Mouse (Mus musculus): ENCODE results near the gene Cdc42ep5. TPM values are rescaled to one million over a fixed set of nuclear protein-coding genes. Genes with fewer than 3 reads are reported as not detected.

The Cdc42ep5 gene
- polyA plus RNA-seq, 1 experiment from 2014 or later: 26.7 TPM

GRCm38 (mm10) chr7:4145552-4146190, 19.0 kb downstream of the Cdc42ep5 start:
- H3K9ac ChIP-seq (ENCODE audit: low read length): no peak overlapping the region
- ATAC-seq (ENCODE audit: insufficient number of reproducible peaks, insufficient read depth, low FRiP score, low read depth): no peak
- H3K4me1 ChIP-seq (ENCODE audit: control insufficient read depth in 2 of 2, insufficient read depth in 2 of 2, low read length in 2 of 2): peaks cover 8 to 15% of the 10 kb centered on the region in 2 experiments
- no peak overlapping the region for H3K4me2 ChIP-seq (ENCODE audit: low read length)
- WGBS: 68% methylated on average over 6 of the region's 6 CpGs
- no peak overlapping the region for H3K27ac ChIP-seq (replicated peaks in 1 of 2; ENCODE audit: control insufficient read depth in 1 of 2, insufficient read depth in 1 of 2, low read depth in 2 of 2, low read length in 2 of 2)
- no peaks in the 10 kb centered on the region for H3K9me3 ChIP-seq (ENCODE audit: control insufficient read depth, low read length)
- peaks cover 76% of the 10 kb centered on the region for H3K36me3 ChIP-seq (ENCODE audit: control insufficient read depth, insufficient read depth, low read length)
- H3K4me3 ChIP-seq (ENCODE audit: control insufficient read depth in 1 of 2, insufficient read depth in 1 of 2, low read depth in 1 of 2, low read length in 2 of 2): no peak overlapping the region
- no peaks in the 10 kb centered on the region for H3K27me3 ChIP-seq (ENCODE audit: control insufficient read depth, insufficient read depth, low read length)

DNA sequence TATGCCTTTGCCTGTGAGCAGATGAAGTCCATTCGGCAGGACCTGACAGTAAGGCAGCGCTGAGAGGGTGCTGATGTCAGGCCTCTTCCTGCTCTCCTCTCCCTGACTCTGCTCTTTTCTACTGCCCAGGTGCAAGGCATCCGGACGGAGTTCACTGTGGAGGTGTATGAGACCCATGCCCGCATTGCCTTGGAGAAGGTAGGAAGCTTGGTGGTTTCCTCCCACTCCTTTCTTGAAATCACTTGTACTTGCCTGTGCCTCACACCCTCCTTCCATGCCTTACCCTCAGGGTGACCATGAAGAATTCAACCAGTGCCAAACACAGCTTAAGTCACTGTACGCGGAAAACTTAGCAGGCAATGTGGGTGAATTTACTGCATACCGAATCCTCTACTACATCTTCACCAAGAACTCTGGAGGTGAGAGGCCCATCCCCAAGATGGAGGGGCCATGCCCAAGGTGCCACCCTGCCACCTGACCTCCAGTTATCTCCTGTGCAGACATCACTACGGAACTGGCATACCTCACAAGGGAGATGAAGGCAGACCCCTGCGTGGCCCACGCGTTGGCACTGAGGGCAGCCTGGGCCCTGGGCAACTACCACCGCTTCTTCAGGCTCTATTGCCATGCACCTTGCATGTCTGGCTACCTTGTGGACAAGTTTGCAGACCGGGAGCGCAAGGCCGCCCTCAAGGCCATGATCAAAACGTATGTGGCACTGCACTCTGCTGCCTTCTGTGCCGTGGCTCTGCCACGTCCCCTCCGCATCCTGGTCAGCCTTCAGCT, 19.7 kb downstream of the Cdc42ep5 start:
- no peak overlapping the region for H3K9ac ChIP-seq (ENCODE audit: low read length)
- H3K4me2 ChIP-seq (ENCODE audit: low read length): no peak overlapping the region
- no peak overlapping the region for H3K4me3 ChIP-seq (ENCODE audit: control insufficient read depth in 1 of 2, insufficient read depth in 1 of 2, low read depth in 1 of 2, low read length in 2 of 2)
- H3K27me3 ChIP-seq (ENCODE audit: control insufficient read depth, insufficient read depth, low read length): no peaks in the 10 kb centered on the region
- no peak for ATAC-seq (ENCODE audit: insufficient number of reproducible peaks, insufficient read depth, low FRiP score, low read depth)
- peaks cover 3 to 8% of the 10 kb centered on the region in 2 experiments; a peak in 3 of 4 replicates for H3K4me1 ChIP-seq (ENCODE audit: control insufficient read depth in 2 of 2, insufficient read depth in 2 of 2, low read length in 2 of 2)
- WGBS: 91% methylated on average over 20 of the region's 20 CpGs
- no peak overlapping the region for H3K27ac ChIP-seq (replicated peaks in 1 of 2; ENCODE audit: control insufficient read depth in 1 of 2, insufficient read depth in 1 of 2, low read depth in 2 of 2, low read length in 2 of 2)
- peaks cover 84% of the 10 kb centered on the region for H3K36me3 ChIP-seq (ENCODE audit: control insufficient read depth, insufficient read depth, low read length)
- no peaks in the 10 kb centered on the region for H3K9me3 ChIP-seq (ENCODE audit: control insufficient read depth, low read length)

DNA sequence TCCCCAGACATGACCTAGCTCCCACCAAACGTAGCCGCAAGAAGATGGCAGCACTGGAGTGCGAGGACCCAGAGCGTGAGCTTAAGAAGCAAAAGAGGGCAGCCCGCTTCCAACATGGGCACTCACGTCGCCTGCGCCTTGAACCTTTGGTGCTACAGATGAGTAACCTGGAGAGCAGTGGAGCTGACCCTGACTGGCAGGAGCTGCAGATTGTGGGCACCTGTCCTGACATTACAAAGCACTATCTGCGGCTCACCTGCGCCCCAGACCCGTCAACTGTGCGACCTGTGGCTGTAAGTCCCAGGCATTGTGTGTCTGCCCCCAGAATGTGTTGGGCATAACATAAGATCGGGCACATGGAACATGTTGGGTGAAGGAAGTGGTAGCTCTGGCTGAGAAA, 20.6 kb downstream of the Cdc42ep5 start:
- Histone ChIP-seq H3K4me3 (ENCODE audit: control insufficient read depth in 1 of 2, insufficient read depth in 1 of 2, low read depth in 1 of 2, low read length in 2 of 2) (no peak overlapping the region), H3K9ac (ENCODE audit: low read length) (no peak overlapping the region), H3K27me3 (ENCODE audit: control insufficient read depth, insufficient read depth, low read length) (no peaks in the 10 kb centered on the region), H3K9me3 (ENCODE audit: control insufficient read depth, low read length) (no peaks in the 10 kb centered on the region), H3K4me1 (ENCODE audit: control insufficient read depth in 2 of 2, insufficient read depth in 2 of 2, low read length in 2 of 2) (peaks cover 2 to 7% of the 10 kb centered on the region in 2 experiments; a peak in 3 of 4 replicates), H3K36me3 (ENCODE audit: control insufficient read depth, insufficient read depth, low read length) (peaks cover 93% of the 10 kb centered on the region), H3K4me2 (ENCODE audit: low read length) (no peak overlapping the region), H3K27ac (replicated peaks in 1 of 2; ENCODE audit: control insufficient read depth in 1 of 2, insufficient read depth in 1 of 2, low read depth in 2 of 2, low read length in 2 of 2) (no peak overlapping the region)
- WGBS: 92% methylated on average over 13 of the region's 13 CpGs
- ATAC-seq (ENCODE audit: insufficient number of reproducible peaks, insufficient read depth, low FRiP score, low read depth): no peak

DNA sequence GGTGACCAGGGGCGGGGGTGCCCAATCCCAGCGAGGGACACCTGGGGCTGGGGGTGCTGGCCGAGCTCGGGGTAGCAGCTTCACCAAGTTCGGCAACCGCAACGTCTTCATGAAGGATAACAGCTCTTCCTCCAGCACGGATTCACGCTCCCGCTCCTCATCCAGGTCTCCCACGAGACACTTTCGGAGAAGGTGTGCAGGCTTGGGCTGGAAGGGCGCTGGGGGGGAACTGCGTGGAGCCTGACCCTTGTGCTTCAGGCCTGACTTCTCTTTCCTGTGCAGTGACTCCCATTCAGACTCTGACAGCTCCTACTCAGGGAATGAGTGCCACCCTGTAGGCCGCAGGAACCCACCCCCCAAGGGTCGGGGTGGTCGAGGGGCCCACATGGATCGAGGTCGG, 21.2 kb downstream of the Cdc42ep5 start:
- Histone ChIP-seq H3K27me3 (ENCODE audit: control insufficient read depth, insufficient read depth, low read length) (no peaks in the 10 kb centered on the region), H3K4me1 (ENCODE audit: control insufficient read depth in 2 of 2, insufficient read depth in 2 of 2, low read length in 2 of 2) (peaks cover 0 to 6% of the 10 kb centered on the region in 2 experiments; a peak in 3 of 4 replicates), H3K4me2 (ENCODE audit: low read length) (no peak overlapping the region), H3K27ac (replicated peaks in 1 of 2; ENCODE audit: control insufficient read depth in 1 of 2, insufficient read depth in 1 of 2, low read depth in 2 of 2, low read length in 2 of 2) (no peak overlapping the region), H3K9me3 (ENCODE audit: control insufficient read depth, low read length) (no peaks in the 10 kb centered on the region), H3K9ac (ENCODE audit: low read length) (no peak overlapping the region), H3K4me3 (ENCODE audit: control insufficient read depth in 1 of 2, insufficient read depth in 1 of 2, low read depth in 1 of 2, low read length in 2 of 2) (no peak overlapping the region), H3K36me3 (ENCODE audit: control insufficient read depth, insufficient read depth, low read length) (peaks cover 98% of the 10 kb centered on the region)
- no peak for ATAC-seq (ENCODE audit: insufficient number of reproducible peaks, insufficient read depth, low FRiP score, low read depth)
- 97% methylated on average over 19 of the region's 19 CpGs for WGBS

DNA sequence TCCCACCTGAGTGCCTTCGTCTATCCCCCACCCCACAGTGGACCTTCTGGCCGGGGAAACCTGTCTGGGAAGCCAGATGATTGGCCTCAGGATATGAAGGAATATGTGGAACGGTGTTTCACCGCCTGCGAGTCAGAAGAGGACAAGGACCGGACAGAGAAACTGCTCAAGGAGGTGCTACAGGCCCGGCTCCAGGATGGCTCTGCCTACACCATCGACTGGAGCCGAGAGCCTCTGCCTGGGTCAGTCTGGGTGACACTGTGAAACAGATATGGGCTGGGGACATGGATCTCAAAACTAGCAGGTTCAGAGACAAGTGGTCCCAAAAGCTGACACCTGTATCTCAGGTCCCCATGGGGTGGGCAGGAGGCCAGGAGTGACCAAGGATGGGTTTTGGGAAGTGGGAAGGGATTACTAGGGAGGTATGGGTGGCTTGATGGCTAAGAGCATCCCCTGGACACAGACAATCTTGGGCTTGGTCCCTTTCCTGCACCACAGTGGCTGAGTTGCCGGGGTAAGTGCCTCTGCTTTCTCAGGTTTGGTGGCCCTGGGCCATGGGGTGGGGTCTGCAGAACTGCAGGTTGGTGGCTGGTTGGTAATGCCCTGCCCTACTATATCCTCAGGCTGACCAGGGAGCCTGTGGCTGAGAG, 21.7 kb downstream of the Cdc42ep5 start:
- ATAC-seq (ENCODE audit: insufficient number of reproducible peaks, insufficient read depth, low FRiP score, low read depth): no peak
- WGBS: 92% methylated on average over 10 of the region's 10 CpGs
- Histone ChIP-seq H3K27ac (replicated peaks in 1 of 2; ENCODE audit: control insufficient read depth in 1 of 2, insufficient read depth in 1 of 2, low read depth in 2 of 2, low read length in 2 of 2) (no peak overlapping the region), H3K9me3 (ENCODE audit: control insufficient read depth, low read length) (no peaks in the 10 kb centered on the region), H3K27me3 (ENCODE audit: control insufficient read depth, insufficient read depth, low read length) (no peaks in the 10 kb centered on the region), H3K9ac (ENCODE audit: low read length) (no peak overlapping the region), H3K4me2 (ENCODE audit: low read length) (no peak overlapping the region), H3K36me3 (ENCODE audit: control insufficient read depth, insufficient read depth, low read length) (peaks cover 100% of the 10 kb centered on the region), H3K4me3 (ENCODE audit: control insufficient read depth in 1 of 2, insufficient read depth in 1 of 2, low read depth in 1 of 2, low read length in 2 of 2) (no peak overlapping the region), H3K4me1 (ENCODE audit: control insufficient read depth in 2 of 2, insufficient read depth in 2 of 2, low read length in 2 of 2) (peaks cover 0 to 7% of the 10 kb centered on the region in 2 experiments; a peak in 3 of 4 replicates)

- Histone ChIP-seq H3K9me3 (ENCODE audit: control insufficient read depth, low read length) (no peaks in the 10 kb centered on the region), H3K27me3 (ENCODE audit: control insufficient read depth, insufficient read depth, low read length) (no peaks in the 10 kb centered on the region), H3K9ac (ENCODE audit: low read length) (no peak overlapping the region), H3K4me1 (ENCODE audit: control insufficient read depth in 2 of 2, insufficient read depth in 2 of 2, low read length in 2 of 2) (peaks cover 0 to 12% of the 10 kb centered on the region in 2 experiments; a peak in 3 of 4 replicates), H3K4me2 (ENCODE audit: low read length) (no peak overlapping the region), H3K27ac (replicated peaks in 1 of 2; ENCODE audit: control insufficient read depth in 1 of 2, insufficient read depth in 1 of 2, low read depth in 2 of 2, low read length in 2 of 2) (no peak overlapping the region), H3K4me3 (ENCODE audit: control insufficient read depth in 1 of 2, insufficient read depth in 1 of 2, low read depth in 1 of 2, low read length in 2 of 2) (no peak overlapping the region), H3K36me3 (ENCODE audit: control insufficient read depth, insufficient read depth, low read length) (peaks cover 90% of the 10 kb centered on the region)
- WGBS: 88% methylated on average over 6 of the region's 6 CpGs
- ATAC-seq (ENCODE audit: insufficient number of reproducible peaks, insufficient read depth, low FRiP score, low read depth): no peak
These were observed 22.9 kb downstream of the Cdc42ep5 start for GRCm38 (mm10) chr7:4141648-4142325.

GRCm38 (mm10) chr7:4139391-4139790, 25.3 kb downstream of the Cdc42ep5 start:
- H3K4me3 ChIP-seq (ENCODE audit: control insufficient read depth in 1 of 2, insufficient read depth in 1 of 2, low read depth in 1 of 2, low read length in 2 of 2): no peak overlapping the region
- ATAC-seq (ENCODE audit: insufficient number of reproducible peaks, insufficient read depth, low FRiP score, low read depth): no peak

More at GRCm38 (mm10) chr7:4139391-4139790, 25.3 kb downstream of the Cdc42ep5 start:
- Histone ChIP-seq H3K27me3 (ENCODE audit: control insufficient read depth, insufficient read depth, low read length) (no peaks in the 10 kb centered on the region), H3K4me2 (ENCODE audit: low read length) (no peak overlapping the region), H3K36me3 (ENCODE audit: control insufficient read depth, insufficient read depth, low read length) (peaks cover 66% of the 10 kb centered on the region), H3K9ac (ENCODE audit: low read length) (no peak overlapping the region), H3K4me1 (ENCODE audit: control insufficient read depth in 2 of 2, insufficient read depth in 2 of 2, low read length in 2 of 2) (peaks cover 0 to 14% of the 10 kb centered on the region in 2 experiments; a peak in 3 of 4 replicates), H3K27ac (replicated peaks in 1 of 2; ENCODE audit: control insufficient read depth in 1 of 2, insufficient read depth in 1 of 2, low read depth in 2 of 2, low read length in 2 of 2) (no peak overlapping the region), H3K9me3 (ENCODE audit: control insufficient read depth, low read length) (no peaks in the 10 kb centered on the region)
- 94% methylated on average over 5 of the region's 5 CpGs for WGBS
